Mouse (Mus musculus): ENCODE measurements around the gene Zfp637. TPM values are rescaled to one million over a fixed set of nuclear protein-coding genes. Genes with fewer than 3 reads are reported as not detected.

Zfp637 gene
- polyA plus RNA-seq (2017; shearing (Covaris generic)): 28.3 TPM

GRCm38 (mm10) chr6:117840686-117841510 is at the start of gene Zfp637:
TSS of gene Zfp637 (plus strand) at chr6:117841180.

GRCm38 (mm10) chr6:117861848-117862247 is 20.9 kb downstream of the Zfp637 start, which contains the start of gene Zfp239:
TSS of gene Zfp239 (plus strand) at chr6:117862100.

Other genes starting within 250 kb of the Zfp637 start
- 2.8 TPM for gene Zfp239, start 20.9 kb downstream of the Zfp637 start, polyA plus RNA-seq (2017; shearing (Covaris generic))
- gene Hnrnpf, start 59.1 kb downstream of the Zfp637 start, polyA plus RNA-seq (2017; shearing (Covaris generic)): 1,352 TPM
- gene Fxyd4, start 96.5 kb downstream of the Zfp637 start, polyA plus RNA-seq (2017; shearing (Covaris generic)): 1.3 TPM
- gene Rasgef1a, start 170.3 kb downstream of the Zfp637 start, polyA plus RNA-seq (2017; shearing (Covaris generic)): 11.6 TPM

Measured in activated CD4-positive, CD25-positive, alpha-beta regulatory T cell, adult 9 weeks (primary cell).